Mouse (Mus musculus): ENCODE results near the gene Il1f8. TPM values are rescaled to one million over a fixed set of nuclear protein-coding genes. Genes with fewer than 3 reads are reported as not detected.
"Not testable (repeated sequence)": the region's sequence is repeated elsewhere in the genome, so short reads cannot be mapped to it uniquely, and the experiment has no call there.

The Il1f8 gene
- polyA plus RNA-seq (2012; ENCODE audit: insufficient read depth, insufficient read length, missing spikeins) = not detected in 2 replicates

DNA sequence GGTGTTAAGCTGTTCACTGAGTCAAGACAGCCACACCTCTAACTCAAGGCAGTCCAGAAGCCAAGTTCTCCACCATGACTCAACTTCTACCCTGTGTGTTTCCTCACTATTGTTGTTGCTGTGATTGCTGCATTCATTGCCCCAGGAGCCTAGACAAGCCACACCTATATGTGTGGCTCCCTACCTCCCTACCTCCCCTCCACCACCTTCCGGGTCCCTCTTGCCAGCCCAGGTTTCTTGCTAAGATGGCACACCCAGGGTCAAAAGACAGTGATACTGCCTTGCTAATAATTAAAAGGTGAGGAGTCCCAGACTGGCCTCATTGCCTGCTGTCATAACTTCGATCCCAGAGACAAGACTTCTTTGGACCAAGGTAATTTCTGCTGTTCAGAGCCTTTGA is at the start of gene Il1f8:
Gene Il1f8 (plus strand): TSS at position 301 of the 400 bp plus-strand sequence.
- H3K27ac ChIP-seq (ENCODE audit: insufficient read depth, low read depth, low read length) = no peak within 1 kb of the TSS
- no peaks in the 10 kb centered on the region for H3K4me1 ChIP-seq (ENCODE audit: control insufficient read depth, insufficient read depth, low read length)
- no peak for TF ChIP-seq POLR2A (IDR thresholded peaks at IDR 0.05; ENCODE audit: borderline replicate concordance, low read depth, low read length)
- TF ChIP-seq CTCF (IDR thresholded peaks at IDR 0.05; ENCODE audit: low read depth, low read length) = no peak
- H3K4me3 ChIP-seq (ENCODE audit: insufficient read depth, low read length) = no peak within 1 kb of the TSS

DNA sequence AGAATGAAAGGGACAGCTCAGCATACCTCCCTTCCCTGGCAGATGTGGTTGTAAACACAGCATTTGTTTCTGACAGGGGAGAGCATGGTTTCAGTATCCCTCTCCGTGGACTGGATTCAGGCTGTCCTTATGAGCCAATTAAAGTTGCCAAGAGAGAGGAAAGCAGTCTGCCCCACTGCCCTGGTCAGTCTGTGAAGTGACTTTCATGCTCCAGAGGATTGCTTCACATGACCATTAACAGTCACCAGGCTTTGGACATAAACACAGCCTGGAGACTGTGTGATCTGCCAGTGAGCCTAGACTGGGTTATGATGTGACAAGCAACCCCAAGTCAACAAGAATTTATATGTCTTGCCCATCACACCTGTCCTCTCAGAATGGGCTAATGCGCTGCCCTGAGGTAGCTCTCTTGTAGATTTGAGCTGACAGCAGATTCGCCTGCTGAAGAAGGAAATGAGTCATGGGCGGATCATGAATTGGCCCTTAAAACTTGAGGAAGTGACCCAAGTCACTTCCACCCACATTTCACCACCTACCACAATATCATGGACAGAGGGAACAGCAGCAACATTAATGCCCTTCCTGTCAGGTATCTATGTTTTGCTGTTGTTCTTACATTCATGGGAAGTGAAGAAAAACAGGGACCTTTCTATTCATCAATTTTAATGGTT is 49.2 kb upstream of the Il1f8 start:
- TF ChIP-seq CTCF (IDR thresholded peaks at IDR 0.05; ENCODE audit: low read depth, low read length) = no peak
- TF ChIP-seq POLR2A (IDR thresholded peaks at IDR 0.05; ENCODE audit: borderline replicate concordance, low read depth, low read length) = no peak
- Histone ChIP-seq H3K27ac (ENCODE audit: insufficient read depth, low read depth, low read length) (no peak overlapping the region), H3K4me3 (ENCODE audit: insufficient read depth, low read length) (no peak overlapping the region), H3K4me1 (ENCODE audit: control insufficient read depth, insufficient read depth, low read length) (peaks cover 6% of the 10 kb centered on the region)

DNA sequence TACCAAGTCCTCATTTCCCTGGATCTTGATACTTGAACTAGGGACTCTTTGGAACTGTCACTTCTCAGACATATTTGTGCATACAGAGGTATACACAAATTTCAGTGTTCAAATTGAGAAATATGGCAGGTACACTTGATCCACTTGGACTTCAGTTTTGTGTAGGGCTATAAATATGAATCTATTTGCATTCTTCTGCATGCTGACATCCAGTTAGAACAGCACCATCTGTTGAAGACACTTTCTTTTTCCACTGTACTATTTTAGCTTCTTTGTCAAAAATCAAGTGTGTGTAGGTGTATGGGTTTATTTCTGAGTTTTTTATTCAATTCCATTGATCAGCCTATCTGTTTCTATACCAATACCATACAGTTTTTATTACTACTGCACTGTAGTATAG is 43.9 kb upstream of the Il1f8 start:
- Histone ChIP-seq H3K4me1 (ENCODE audit: control insufficient read depth, insufficient read depth, low read length) (no peaks in the 10 kb centered on the region), H3K4me3 (ENCODE audit: insufficient read depth, low read length) (no peak overlapping the region), H3K27ac (ENCODE audit: insufficient read depth, low read depth, low read length) (no peak overlapping the region)
- no peak for TF ChIP-seq POLR2A (IDR thresholded peaks at IDR 0.05; ENCODE audit: borderline replicate concordance, low read depth, low read length)
- TF ChIP-seq CTCF (IDR thresholded peaks at IDR 0.05; ENCODE audit: low read depth, low read length) = no peak

DNA sequence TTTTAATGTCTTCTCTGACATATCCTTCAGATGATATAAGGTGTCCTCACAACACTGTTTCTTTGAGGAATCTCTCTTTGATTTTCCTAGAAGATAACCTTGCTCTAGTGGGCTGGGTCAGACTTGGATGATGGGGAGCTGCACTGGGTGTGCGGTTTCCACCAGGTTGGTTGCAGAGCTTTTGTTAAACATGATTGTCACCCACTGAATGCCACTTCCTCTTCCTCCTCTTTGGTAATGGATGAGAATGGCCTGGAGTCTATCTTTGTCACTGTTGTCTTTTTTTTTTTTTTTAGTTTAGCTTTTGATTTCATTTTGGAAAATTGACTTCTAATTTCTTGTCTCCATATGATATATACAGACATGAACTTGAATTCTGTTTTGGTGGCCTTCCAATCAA is 18.6 kb upstream of the Il1f8 start:
- Histone ChIP-seq H3K4me1 (ENCODE audit: control insufficient read depth, insufficient read depth, low read length) (no peaks in the 10 kb centered on the region), H3K27ac (ENCODE audit: insufficient read depth, low read depth, low read length) (no peak overlapping the region), H3K4me3 (ENCODE audit: insufficient read depth, low read length) (no peak overlapping the region)
- TF ChIP-seq CTCF (IDR thresholded peaks at IDR 0.05; ENCODE audit: low read depth, low read length) (no peak), POLR2A (IDR thresholded peaks at IDR 0.05; ENCODE audit: borderline replicate concordance, low read depth, low read length) (no peak)

DNA sequence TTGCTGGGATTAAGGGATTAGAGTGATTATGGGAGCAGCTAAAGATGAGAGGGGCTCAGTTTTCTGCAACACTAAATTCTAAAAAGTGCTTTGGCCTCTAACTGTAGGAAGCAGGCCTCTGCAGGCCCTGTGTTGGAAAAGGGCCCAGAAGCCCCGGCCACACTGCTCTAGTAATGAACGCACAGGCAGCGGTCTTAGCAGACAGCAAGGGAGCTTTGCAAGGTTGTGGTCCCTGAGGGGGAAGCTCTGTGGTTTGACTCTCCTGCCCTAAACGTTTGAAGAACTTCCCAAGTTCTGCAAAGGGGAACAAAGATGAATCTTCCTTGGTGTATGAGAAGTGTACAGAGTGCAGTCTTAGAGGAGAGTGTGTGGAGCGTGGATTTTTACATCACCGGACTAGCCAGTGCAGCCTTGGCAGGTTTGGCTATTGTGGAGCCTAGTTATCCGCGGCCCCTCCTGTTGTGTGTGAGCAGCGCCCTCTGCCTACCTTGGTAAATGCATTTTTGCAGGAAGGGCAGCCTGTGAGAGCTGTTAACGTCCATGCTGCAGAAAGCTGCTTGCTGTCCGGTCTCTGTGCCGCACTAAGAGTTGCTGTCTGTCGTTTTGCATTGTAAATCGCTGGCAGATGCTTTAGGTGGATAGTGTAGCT is 28.8 kb downstream of the Il1f8 start:
- H3K4me1 ChIP-seq (ENCODE audit: control insufficient read depth, insufficient read depth, low read length); H3K27ac ChIP-seq (ENCODE audit: insufficient read depth, low read depth, low read length): not testable (repeated sequence)
- H3K4me3 ChIP-seq (ENCODE audit: insufficient read depth, low read length) = 0 out of 2 replicates have a peak overlapping the region, but pooled peaks have one; percentile 13

DNA sequence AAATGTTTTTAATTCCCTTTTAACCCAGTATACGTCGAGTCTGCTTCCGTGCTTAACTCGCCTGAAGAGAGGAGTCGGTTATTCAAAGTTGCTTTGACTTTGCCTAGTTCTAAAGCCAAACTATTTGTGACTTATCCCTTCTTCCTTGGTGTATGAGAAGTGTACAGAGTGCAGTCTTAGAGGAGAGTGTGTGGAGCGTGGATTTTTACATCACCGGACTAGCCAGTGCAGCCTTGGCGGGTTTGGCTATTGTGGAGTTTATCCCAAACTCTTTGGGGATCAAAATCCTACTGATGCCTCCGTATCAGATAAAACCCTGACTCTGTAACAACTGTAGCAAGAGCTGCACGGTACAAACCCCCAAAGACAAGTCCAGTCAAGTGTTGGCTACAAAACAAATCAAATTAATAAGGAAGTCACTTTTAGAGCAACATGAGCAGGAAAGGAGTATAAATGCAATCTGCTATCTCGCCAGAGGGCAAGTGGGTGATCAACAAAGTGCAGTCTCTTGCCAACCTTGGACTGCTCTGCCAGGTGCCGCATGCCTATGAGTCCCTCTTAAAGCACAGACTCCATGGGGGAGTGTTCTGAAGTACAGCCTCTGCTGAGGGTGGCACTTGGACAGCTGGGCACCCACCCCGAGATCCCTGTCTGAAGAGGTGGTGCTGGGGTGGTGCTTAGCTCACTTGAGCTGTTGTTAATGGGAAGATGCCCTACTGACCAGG is 29.6 kb downstream of the Il1f8 start:
- not testable (repeated sequence) for H3K4me1 ChIP-seq (ENCODE audit: control insufficient read depth, insufficient read depth, low read length)

DNA sequence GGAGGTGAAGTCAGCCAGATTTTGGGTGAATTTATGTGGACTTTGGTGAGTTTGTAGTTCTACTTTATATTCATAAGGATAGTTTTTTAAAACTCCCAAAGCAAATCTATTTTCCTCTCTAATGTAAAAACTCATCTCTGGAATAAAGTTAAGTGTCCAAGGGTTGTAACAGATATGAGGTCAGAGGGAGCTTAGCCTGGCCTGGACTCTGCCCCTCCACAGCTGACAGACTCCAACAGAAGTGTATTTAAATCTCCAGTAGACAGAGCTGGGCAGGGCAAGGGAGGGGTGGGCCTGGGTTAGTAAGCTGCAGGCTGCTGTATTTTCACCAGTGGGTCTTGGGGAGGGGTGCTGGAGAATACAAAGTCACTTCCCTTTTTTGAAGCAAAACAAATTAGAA is 31.1 kb downstream of the Il1f8 start:
- not testable (repeated sequence) for H3K27ac ChIP-seq (ENCODE audit: insufficient read depth, low read depth, low read length); H3K4me3 ChIP-seq (ENCODE audit: insufficient read depth, low read length); H3K4me1 ChIP-seq (ENCODE audit: control insufficient read depth, insufficient read depth, low read length)

More for the DNA sequence above, 29.6 kb downstream of the Il1f8 start:
- not testable (repeated sequence) for H3K27ac ChIP-seq (ENCODE audit: insufficient read depth, low read depth, low read length); H3K4me3 ChIP-seq (ENCODE audit: insufficient read depth, low read length)

DNA sequence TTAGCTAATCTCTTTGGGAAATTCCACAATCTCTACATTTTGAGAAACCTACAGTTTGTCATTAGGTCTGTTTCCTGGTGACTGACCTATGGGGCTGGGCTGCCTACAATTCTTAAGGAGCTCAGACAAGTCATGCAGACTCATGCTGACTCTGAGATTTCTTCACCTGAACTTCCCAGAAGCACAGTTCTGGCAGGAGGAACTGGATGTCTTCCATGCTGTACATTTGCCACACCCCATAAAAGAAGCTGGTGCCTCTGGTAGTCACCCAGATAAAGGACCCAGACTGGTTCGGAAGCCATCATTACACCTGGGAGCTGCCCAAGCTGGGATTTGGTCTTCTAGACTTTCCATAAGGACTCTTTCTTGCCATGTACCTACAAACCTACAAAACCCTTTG is 33.2 kb downstream of the Il1f8 start, which contains the start of gene Il1f9:
Gene Il1f9 (plus strand): TSS at position 301 of the 400 bp plus-strand sequence.
- Histone ChIP-seq H3K4me1 (ENCODE audit: control insufficient read depth, insufficient read depth, low read length) (peaks cover 2% of the 10 kb centered on the region; the same call in 1 of the 2 replicates), H3K27ac (ENCODE audit: insufficient read depth, low read depth, low read length) (no peak within 1 kb of the TSS), H3K4me3 (ENCODE audit: insufficient read depth, low read length) (no peak within 1 kb of the TSS)
- TF ChIP-seq POLR2A (IDR thresholded peaks at IDR 0.05; ENCODE audit: borderline replicate concordance, low read depth, low read length) (no peak), CTCF (IDR thresholded peaks at IDR 0.05; ENCODE audit: low read depth, low read length) (no peak)

DNA sequence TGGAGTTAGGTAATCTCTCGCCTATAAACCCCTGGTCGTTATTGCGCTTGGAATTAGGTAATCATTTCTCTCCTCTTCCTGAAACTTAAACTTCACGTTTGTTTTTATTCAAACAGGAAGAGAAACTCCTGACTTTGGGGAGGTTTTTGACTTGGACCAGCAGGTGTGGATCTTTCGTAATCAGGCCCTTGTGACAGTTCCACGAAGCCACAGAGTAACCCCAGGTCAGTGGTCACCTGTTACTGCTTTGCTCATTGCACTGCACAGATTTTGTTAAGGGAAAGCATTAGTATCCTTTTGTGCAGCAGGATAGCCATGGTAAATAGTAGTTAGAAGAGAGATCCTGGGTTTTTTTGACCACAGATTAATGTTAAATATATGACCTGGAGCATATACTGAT is 34.6 kb downstream of the Il1f8 start:
- TF ChIP-seq POLR2A (IDR thresholded peaks at IDR 0.05; ENCODE audit: borderline replicate concordance, low read depth, low read length) (no peak), CTCF (IDR thresholded peaks at IDR 0.05; ENCODE audit: low read depth, low read length) (no peak)
- H3K4me3 ChIP-seq (ENCODE audit: insufficient read depth, low read length) = no peak overlapping the region
- H3K27ac ChIP-seq (ENCODE audit: insufficient read depth, low read depth, low read length) = no peak overlapping the region
- H3K4me1 ChIP-seq (ENCODE audit: control insufficient read depth, insufficient read depth, low read length) = no peaks in the 10 kb centered on the region

DNA sequence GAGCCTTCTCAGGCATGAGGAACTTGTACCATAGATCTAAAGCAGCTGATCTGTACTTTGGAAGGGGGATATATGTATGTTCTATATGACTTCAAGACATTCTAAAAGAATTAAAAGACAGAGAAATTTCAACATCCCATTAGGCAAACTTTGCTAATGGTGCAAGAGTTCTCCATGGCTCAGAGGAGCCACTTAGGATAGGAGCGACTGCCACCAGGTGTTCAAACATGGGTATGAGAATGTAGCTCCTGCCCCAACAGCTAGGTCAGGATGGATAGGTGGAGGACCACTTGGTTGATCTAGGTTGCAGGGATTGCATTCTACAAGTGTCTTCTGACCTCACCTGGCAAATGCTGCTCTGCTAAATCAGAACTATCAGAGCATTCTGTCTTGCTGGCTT is 35.2 kb downstream of the Il1f8 start:
- Histone ChIP-seq H3K27ac (ENCODE audit: insufficient read depth, low read depth, low read length) (no peak overlapping the region), H3K4me1 (ENCODE audit: control insufficient read depth, insufficient read depth, low read length) (no peaks in the 10 kb centered on the region), H3K4me3 (ENCODE audit: insufficient read depth, low read length) (no peak overlapping the region)
- no peak for TF ChIP-seq CTCF (IDR thresholded peaks at IDR 0.05; ENCODE audit: low read depth, low read length)
- no peak for TF ChIP-seq POLR2A (IDR thresholded peaks at IDR 0.05; ENCODE audit: borderline replicate concordance, low read depth, low read length)

Other genes with a start within 250 kb of the Il1f8 start
- gene Hnmt, start 103.8 kb upstream of the Il1f8 start, polyA plus RNA-seq (2012; ENCODE audit: insufficient read depth, insufficient read length, missing spikeins) = 37.6 and 38.3 TPM in 2 replicates
- gene Tbpl2, start 56.6 kb upstream of the Il1f8 start, polyA plus RNA-seq (2012; ENCODE audit: insufficient read depth, insufficient read length, missing spikeins) = not detected in 2 replicates
- not detected in 2 replicates for gene Il1f9, start 33.3 kb downstream of the Il1f8 start, polyA plus RNA-seq (2012; ENCODE audit: insufficient read depth, insufficient read length, missing spikeins)
- not detected in 2 replicates for gene Il1f6, start 62.3 kb downstream of the Il1f8 start, polyA plus RNA-seq (2012; ENCODE audit: insufficient read depth, insufficient read length, missing spikeins)
- gene Il1f5, start 123.8 kb downstream of the Il1f8 start, polyA plus RNA-seq (2012; ENCODE audit: insufficient read depth, insufficient read length, missing spikeins) = not detected in 2 replicates
- gene Il1f10, start 138.0 kb downstream of the Il1f8 start, polyA plus RNA-seq (2012; ENCODE audit: insufficient read depth, insufficient read length, missing spikeins) = not detected in 2 replicates
- gene Il1rn, start 183.7 kb downstream of the Il1f8 start, polyA plus RNA-seq (2012; ENCODE audit: insufficient read depth, insufficient read length, missing spikeins) = 7.8 and 15.7 TPM in 2 replicates
- 39.8 and 44.5 TPM in 2 replicates for gene Psd4, start 214.4 kb downstream of the Il1f8 start, polyA plus RNA-seq (2012; ENCODE audit: insufficient read depth, insufficient read length, missing spikeins)